Mouse (Mus musculus): ENCODE data around the gene Sprn.

Sprn gene

DNA sequence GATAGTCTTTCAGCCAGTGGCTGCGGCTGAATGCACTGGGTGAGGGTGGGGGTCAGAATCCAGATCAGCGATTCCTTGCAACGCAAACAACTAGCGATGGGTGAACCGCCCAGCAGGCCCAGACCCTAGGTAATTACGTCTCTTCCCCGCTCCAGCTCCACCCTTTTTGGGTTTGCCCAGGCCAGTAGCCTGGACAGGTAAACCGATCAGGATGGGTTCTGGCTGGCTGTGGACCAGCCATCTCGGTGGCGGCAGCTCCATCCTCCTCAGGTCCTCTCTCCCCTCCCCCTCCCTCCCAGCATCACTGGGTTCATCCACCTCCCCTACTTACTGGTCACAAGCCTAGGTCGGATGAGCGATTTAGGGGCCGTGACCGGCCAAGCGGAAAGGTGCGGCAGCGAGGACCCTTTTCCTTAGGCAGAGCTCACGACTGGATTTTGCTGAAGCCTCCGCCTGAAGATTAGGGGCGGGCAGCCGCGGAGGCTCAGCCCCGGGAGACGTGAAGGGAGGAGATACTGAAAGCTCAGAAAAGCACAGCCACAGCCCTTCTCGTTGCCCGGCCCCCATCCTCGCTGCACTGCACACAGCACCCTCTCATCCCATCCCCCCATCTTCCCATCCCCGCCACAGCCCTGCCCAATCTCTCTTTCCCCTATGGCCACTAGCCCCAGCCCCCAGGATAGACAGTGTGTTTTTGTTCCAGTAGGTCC, at the start of gene Sprn:
TSS of gene Sprn (minus strand) at position 660 of the 710 bp plus-strand sequence.
- DNase-seq (ENCODE audit: low spot score): peak; percentile 39

DNA sequence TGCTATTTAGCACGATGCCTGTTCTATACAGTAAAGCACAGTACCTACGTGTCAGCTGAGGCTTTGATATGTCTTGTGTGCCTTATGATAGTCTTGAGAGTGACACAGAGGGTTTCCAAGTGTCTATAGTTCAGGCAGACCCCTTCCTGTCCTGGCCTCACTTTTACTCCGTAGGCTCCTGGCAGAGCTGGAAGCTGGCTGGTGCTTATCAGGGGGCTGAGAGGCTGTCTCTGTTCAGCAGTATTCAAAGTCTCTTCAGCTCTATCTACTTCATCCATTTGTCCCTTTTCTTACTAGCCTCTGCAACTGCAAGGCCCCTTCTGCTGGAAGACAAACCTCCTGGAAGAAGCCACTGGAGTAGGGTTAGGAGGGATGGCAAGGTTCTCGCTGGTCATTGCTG, 46.4 kb upstream of the Sprn start:
- no peak for DNase-seq (ENCODE audit: low spot score)

DNA sequence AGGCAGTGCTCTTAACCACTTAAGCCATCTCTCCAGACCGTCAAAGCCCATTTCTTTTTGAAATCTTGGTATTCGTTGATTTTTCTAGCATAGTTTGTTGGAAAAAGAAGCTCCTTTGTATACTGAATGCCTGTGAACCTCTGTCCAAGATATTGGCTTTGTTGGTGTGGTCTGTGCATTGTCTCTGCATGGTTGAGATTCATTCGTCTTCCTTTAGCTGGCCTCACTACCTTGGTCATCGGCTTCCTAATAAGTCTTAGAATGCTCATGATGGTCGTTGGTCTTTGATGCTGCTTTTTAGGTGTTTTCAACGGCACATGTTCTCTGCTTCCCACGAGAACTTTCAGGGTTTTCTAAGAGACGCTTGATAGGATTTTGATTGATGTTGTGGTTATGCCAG, 41.3 kb upstream of the Sprn start:
- no peak for DNase-seq (ENCODE audit: low spot score)

DNA sequence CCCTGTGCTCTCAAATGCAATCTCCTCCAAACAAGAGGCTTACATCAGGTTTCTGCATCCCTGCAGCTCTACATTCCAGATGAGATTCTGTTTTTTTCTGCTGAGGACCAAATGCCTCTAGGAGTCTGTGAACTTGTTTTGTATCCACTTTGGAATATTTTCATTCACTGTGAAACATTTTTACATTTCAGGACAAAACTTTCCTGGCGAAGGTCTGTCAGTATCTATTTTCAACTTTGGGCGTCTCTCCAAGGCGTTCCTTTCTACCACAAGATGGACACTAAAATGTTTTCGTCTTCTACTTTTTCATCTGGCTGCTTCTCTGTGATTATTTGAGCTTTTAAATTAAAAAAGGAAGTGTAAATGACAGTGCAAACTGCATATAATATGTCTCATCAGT, 39.4 kb upstream of the Sprn start:
- DNase-seq (ENCODE audit: low spot score): no peak

DNA sequence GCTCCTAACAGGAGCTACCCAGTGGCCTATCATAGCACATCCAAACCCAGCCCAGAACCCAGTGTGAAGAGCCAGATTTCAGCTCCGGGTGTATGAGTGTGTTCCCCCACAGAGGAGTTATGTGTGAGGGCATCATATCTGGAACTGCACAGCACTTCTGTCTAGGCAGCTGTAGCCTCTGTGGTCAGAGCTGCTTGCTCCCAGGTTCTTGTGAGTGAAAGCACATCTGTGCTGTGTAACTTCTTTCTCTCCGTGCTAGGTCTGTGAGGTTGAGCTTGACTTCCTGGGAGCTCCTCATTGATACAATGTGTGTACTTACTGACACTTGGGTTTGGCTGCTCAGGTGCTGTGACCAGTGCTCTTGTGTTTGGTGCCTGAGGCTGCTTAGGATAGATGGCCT, 38.2 kb upstream of the Sprn start:
- DNase-seq (ENCODE audit: low spot score): no peak

DNA sequence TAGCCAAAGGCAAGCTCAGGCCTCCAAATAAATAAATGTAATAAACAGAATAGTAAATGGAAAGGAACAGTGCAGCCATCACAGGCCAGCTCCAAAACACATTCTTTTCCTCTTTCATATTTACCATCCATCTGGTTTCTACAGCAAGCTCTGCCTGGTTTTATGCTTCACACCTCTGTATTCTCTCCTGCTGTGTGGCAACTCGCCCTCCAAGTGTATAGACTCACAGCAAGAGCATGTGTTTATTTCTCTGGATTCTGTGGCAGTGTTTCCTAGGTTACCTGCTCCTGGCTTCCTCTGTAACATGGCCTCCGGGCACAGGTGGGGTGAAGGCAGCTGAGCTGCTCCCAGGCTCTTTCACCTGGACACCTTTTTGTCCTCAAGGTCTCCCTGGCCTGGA, 37.8 kb upstream of the Sprn start:
- no peak for DNase-seq (ENCODE audit: low spot score)

DNA sequence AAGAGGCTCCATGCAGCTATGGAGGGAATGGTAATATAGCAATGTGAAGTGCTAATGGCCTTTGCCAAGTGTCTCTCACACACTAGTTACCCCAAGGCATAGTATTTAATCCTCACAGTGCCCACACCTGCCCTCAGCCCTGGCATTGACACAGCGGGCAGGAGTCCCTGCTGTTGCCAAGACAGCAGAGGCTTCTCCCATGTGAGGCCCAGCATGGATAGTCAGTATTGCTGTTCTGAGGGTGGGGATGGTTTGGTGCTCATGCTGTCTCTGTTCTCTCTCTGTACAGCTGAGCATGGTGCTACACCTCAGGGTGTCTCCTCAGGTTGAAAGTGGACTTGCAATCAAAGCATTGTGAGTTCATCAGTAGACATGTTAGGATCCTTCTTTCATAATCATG, 35.8 kb upstream of the Sprn start:
- no peak for DNase-seq (ENCODE audit: low spot score)

DNA sequence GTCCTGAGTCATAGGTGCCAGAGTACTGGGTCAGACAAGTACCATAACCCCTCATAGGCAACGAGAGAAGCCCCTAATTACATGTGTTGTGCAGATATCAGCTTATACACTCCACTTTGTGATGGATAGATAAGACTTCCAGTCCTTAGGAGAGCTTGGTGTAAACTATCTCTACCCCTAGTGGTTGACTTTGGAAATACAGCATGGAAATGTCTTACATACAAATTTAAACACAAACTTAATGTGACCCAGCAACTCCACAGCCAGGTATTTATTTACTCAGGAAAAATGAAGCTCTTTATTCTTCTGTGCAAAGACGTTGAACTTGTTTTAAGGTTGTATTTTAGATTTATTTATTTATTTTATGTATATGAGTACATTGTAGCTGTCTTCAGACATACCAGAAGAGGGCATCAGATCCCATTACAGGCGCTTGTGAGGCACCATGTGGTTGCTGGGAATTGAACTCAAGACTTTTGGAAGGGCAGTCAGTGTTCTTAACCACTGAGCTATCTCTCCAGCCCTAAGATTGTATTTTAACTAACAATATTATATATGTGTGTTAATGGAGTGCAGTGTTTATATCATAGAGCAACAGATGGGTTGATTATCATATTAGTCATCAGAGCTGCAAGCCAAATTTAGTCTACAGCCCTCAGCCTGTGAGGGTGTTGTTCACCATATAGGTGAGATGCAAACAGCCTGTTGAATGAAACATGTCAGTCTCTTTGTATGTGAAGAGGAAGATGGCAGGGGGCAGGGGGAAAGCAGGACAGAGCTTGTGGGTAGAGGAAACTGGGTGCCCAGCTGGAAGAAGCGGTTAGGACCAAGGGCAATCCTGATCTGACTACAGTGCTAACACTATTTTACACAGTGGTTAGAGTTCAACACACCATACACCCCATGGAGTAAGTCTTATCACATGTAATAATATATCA, 34.0 kb upstream of the Sprn start:
- DNase-seq (ENCODE audit: low spot score): peak; percentile 69

DNA sequence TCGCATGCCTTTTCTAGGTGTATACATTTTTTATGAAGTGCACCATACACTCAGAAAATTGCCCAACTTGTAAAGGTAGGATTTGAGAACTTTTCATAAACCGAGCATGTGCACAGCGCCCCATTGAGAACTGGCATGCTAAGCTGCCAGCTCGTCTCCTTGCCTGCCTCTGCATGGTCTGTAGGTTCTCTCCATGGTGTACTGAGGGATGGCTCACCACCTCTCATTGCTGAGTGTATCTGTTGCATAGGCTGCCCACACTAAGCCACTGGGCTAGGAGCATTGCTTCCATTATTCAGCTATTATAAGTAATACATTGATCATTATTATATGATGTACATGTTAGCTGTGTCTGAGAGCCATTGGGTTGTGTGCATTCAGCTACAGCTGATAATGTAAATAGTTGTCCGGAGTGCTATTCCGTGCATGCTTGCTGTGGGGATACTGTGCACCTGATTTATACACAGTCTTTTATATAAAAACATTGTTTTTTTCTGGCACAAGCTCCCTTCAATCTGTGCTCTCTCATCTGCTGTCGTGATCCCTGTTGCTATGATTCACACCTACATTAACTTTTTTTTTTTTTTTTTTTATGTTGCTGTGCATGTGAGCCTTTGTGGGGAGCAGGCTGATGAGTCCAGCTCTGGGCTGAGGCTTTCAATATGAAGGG, 33.2 kb upstream of the Sprn start:
- no peak for DNase-seq (ENCODE audit: low spot score)

DNA sequence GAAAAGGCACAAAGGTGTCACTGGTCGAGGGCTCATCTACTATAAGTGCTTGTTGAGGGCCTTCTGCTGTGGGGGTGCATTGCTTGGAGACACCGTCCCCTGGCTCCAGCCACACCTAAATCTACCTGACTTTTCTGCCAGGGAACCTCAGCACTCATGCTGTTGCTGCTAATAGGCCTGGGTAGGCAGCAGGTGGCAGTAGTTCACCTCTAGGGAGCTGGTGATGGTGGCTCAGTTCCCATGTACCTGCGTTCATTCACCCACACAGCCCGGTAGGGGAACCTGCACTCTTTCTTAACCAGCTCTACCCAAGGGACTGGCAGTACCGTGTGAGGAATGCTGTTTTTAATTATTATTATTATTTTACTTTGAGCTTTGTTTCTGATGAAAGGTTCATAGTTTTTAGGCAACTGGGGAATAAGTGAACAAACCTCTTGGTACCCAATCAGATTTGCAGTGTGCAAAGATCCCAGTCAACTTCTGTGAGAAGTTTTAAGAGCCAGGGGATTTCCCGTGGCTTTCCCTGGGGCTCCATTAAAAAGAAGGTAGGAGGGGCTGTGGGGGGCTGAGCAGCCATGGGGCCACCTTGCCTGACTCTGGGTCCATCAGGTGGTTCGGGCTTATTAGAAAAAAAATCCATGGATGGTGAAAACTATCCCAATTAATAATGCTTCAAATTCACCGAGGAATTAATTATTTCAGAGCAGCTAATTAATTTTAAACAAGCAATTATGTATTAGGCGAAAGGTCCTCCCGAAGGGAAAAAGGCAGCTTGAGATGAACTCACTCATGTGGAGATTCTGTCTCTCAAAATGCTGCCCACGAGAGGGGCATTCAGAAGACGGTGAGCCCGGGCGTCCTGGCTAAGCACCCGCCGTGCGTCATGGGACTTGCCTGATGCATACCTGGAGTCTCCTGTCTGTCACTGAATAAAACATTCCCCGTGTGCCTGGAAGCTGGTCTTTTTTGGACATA, 32.3 kb upstream of the Sprn start:
- DNase-seq (ENCODE audit: low spot score): peak; percentile 13

DNA sequence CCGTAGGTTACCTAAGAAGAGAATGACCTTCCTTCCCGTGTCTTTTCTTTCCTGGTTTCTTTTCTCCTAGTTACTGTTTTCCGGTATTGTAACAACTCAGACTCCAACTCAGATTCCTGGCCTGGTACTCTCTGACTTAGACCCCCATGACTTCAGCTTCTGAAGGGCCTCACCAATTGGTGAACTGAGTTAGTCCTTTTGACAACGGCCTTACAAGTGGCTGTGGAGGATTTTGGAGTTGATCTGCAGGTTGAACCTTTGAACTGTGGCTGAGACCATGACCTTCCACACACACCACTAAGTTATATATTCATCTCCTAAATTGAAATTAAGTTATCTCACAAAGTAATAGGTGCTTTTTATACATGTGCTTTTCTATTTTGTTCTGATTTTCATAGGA, 29.5 kb upstream of the Sprn start:
- no peak for DNase-seq (ENCODE audit: low spot score)

DNA sequence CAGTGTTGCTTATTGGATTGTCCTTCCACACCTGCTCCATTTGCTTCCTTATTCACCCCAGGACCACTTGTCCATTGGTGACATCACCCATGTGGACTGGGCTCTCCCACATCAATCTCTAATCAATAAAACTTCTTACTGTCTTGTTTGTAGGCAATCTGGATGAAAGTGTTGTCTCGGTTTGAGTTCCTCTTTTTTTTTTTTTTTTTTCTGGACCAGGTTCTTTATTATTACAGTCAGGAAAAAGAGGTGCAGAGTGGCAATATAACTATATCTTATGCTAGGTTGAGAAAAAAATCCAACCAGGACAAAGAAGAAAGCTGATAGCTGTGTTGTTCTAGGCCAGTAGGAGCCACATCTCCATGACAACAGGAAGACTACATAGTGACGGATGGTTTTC, 26.0 kb upstream of the Sprn start:
- DNase-seq (ENCODE audit: low spot score): no peak

DNA sequence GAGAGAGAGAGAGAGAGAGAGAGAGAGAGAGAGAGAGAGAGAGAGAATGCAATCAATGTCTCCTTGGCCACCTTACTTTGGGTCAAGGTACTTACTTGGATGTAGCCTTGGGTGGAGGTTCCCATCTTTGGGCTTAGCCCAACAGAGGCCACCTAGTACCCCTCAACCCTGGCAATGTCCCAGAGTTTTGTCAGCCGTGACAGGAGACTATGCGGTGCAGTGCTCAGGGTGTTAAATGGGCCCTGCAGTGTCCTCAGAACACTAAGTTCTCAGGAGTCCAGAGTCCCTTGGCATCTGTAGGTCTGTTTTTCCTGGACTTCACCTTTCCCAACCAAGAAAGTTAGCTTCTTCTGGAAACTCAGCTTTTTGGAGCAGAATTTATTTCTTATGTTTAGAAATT, 24.5 kb upstream of the Sprn start:
- DNase-seq (ENCODE audit: low spot score): no peak

DNA sequence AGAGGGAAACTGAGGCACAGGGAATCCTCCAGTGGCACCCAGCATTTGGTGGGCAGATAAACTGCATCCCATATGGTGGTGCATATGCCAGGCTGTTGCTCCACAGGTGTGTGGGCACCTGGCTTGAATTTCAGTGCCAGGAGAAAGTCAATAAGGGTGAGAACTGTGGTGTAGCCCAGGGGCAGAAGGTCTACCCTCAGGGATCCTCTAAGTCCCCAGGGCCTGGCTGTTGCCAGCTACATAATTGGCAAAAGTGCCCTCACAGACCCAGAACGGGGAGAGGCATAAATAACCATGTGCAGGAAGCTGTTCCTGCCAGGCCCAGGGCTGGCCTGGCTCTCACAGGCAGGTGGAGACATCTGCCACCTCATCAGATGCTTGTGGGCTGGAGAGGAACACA, 18.3 kb upstream of the Sprn start, which contains the start of gene Olfr523:
TSS of gene Olfr523 (plus strand) at position 282 of the 400 bp plus-strand sequence.
- DNase-seq (ENCODE audit: low spot score): no peak

DNA sequence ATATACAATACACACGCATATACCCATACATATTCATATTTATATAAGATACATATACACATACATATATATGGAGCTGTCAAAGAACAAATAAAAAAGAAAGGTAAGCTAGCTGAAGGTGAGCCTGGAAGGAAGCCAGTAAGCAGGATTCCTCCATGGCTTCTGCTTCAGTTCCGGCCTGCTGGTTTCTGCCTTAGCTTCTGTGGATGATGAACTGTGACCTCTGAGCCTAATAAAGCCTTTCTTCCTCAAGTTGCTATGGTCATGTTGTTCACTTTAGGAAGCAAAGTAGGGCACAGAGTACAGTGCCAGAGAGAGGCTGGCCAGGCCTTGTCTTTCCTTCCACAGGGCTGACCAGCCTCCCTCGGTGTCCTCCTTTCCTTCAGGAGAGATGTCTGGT, 16.2 kb upstream of the Sprn start:
- no peak for DNase-seq (ENCODE audit: low spot score)

DNA sequence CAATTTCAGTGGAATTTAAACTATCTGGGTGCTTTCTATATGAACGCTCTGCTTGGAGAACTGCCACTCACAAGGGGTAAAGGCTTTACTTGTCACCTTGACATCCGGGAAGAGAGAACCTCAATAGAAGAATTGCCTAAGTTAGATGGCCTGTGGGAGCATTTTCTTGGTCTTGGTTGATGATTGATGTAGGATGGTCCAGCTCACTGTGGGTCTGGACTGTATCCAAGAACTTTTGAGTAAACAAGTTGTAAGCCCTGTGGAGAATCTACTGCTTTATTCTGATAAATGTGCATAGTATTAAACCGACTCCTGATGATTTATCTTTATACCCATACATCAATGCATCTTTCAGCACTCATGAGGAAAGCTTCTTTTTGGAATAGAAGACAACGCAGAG, 14.7 kb upstream of the Sprn start:
- no peak for DNase-seq (ENCODE audit: low spot score)

DNA sequence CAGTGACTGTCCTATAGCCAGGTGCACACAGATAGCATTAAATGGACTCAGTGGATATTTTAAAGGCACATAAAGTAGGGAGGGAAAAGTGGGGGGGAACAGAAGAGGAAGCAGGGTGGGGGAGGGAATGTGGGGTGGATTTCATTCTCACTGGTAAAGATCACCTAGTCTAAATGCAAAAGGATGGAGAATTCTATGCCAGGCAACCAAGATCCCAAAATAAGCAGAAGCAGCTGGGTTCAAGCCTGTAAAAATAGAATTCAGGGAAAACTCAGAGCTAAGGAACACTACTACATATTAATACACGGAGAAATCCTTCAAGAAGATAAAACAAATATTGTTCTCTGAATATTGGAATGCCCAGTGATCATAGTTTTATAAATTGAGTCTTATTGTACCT, 13.3 kb upstream of the Sprn start:
- no peak for DNase-seq (ENCODE audit: low spot score)

DNA sequence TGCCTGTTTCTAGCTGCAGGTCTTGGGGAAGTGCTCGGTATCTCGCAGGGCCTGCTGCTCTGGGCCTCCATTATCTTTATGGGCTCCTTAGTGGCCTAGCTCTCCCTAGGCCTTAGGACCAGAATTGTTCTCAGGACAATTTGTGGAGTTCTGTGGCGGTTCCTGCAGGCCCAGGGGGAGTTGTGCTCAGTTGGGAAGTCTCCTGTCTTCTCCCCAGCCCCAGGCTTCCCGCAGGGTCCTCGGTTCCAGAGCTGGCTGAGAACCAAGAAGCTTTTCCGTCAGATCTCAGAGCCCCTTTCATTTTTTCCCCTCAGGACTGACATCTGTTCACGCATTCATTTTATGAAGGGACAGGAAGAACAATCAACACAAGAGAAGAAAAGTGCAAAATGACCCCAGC, 10.0 kb upstream of the Sprn start, which contains the start of gene Olfr522:
TSS of gene Olfr522 (minus strand) at position 101 of the 400 bp plus-strand sequence.
- no peak for DNase-seq (ENCODE audit: low spot score)

DNA sequence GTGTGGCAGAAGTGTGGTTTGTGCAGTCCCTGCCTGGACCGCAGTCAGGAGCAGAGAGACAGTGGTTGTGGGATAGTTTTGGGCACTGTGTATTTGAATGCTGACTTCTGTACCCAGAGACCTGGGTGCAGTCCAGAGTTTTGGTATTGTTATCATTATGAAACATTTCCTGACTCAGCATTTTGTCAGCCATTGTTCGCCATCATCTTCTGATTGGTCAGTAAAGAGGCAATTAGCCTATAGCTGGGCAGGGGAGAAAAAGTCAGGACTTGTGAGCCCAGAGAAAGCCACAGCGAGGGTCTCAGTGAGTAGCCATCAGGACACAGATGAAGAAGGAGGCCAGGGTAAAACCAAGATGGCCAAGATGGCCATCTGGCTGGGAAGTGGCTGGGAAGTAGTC, 5.7 kb upstream of the Sprn start:
- no peak for DNase-seq (ENCODE audit: low spot score)

DNA sequence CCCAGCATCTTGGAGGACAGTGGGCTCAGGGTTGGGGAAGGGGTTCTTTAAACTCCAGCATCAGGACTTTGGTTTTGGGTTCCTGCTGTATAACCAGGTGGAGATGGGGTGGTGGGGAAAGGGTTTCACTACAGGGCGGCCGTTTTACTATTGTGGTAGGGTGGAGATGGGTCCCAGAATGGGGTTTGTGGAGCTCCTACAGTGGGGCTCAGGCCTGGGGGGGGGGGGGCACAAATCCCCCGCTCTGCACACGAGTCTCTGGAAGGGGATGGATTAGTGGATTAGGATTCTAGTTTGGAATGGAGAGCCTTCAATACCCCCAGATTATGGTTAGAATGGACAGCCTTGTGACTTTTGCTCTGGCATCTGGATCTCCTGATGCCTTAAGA, 854 bp downstream of the Sprn start:
- no peak for DNase-seq (ENCODE audit: low spot score)

DNA sequence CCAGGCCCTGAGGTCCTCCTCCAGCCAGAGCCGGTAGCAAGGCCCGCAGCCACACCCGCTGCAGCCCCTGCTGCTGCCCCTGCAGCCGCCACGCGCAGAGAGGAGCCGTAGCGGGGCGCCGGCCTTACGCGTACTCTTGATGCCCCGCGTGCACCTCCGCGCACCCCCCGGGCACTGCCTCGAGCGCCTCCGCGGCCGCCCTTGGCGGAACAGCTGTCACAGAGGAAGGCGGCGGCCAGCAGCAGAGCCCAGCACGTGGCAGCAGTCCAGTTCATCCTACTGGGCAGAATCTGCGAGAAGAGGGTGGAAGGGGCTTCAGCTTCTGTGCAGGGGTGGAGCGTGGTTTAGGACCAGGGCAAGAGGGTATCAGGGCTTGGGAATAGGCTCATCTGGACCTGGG, 1.3 kb downstream of the Sprn start:
- DNase-seq (ENCODE audit: low spot score): peak; percentile 26

DNA sequence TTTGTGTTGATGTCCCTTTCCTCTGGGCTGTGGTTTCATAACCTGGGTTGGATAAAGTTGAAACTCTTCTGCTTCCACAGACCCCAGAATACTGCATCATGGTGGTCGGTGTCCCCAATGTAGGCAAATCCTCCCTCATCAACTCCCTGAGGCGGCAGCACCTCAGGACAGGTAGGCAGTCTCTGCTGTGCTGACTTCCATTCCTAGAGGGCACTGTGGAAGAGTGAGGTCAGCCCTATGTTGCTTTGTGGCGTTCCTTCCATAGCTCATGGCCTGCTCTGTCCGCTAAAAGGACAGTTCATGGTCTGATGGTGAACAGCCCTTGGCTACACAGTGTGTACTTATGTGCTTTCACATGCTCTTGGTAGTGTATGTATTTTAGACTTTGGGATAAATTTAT, 10.1 kb downstream of the Sprn start:
- DNase-seq (ENCODE audit: low spot score): no peak
